Mouse (Mus musculus) stomach, embryonic 15.5 days (tissue): ENCODE measurements around the gene Haus4. TPM values are rescaled to one million over a fixed set of nuclear protein-coding genes. Genes with fewer than 3 reads are reported as not detected.

Experiments used
- ATAC-seq: fragments of 200-750 bp; cut with Nextera tagmentation; 2 replicates; pipeline ENCODE4 v1.8.0; 2017; ENCODE audit warnings: low read depth, moderate number of reproducible peaks, moderate TSS enrichment; ENCODE audit not compliant: insufficient read depth, low FRiP score
- H3K27ac ChIP-seq: fragments of 300-500 bp; sonication (generic); 2 replicates; pipeline ENCODE4 v1.5.1; 2015; ENCODE audit warnings: mild to moderate bottlenecking, inconsistent platforms
- H3K27me3 ChIP-seq: fragments of 300-500 bp; sonication (generic); replicated peaks from 2 replicates; pipeline ENCODE4 v1.6.1; 2015; ENCODE audit warnings: inconsistent platforms
- H3K36me3 ChIP-seq: fragments of 300-500 bp; sonication (generic); 2 replicates; pipeline ENCODE4 v1.6.1; 2015; ENCODE audit warnings: inconsistent platforms
- H3K4me1 ChIP-seq: fragments of 300-500 bp; sonication (generic); 2 replicates; pipeline ENCODE4 v1.6.1; 2015; ENCODE audit warnings: inconsistent platforms
- H3K4me2 ChIP-seq: fragments of 300-500 bp; sonication (generic); 2 replicates; pipeline ENCODE4 v1.6.1; 2015; ENCODE audit warnings: mild to moderate bottlenecking, inconsistent platforms
- H3K4me3 ChIP-seq: fragments of 300-500 bp; sonication (generic); replicated peaks from 2 replicates; pipeline ENCODE4 v1.5.1; 2015; ENCODE audit warnings: inconsistent platforms
- H3K9ac ChIP-seq: fragments of 300-500 bp; sonication (generic); 2 replicates; pipeline ENCODE4 v1.6.1; 2015; ENCODE audit warnings: inconsistent platforms
- H3K9me3 ChIP-seq: fragments of 300-500 bp; sonication (generic); 2 replicates; pipeline ENCODE4 v1.6.1; 2016; ENCODE audit warnings: inconsistent platforms
- WGBS: fragments of 180-500 bp; shearing (Covaris S2); methylation state at CpG from one replicate; pipeline ENCODE4 v1.1.7; 2015; 5-methylcytosine and 5-hydroxymethylcytosine counted together
- polyA plus RNA-seq: library from polyadenylated mRNA; unstranded; fragments of >200 nt; fragmentation: Nextera tagmentation; extraction: Ambion mirVana; gene quantifications from 2 replicates; pipeline ENCODE4 v1.2.1, GENCODE M21; 2015

Gene Haus4
- polyA plus RNA-seq: 48.3 and 49.3 TPM in 2 replicates

- H3K9me3 ChIP-seq: no peaks in the 10 kb centered on the region
- peak within 1 kb of the TSS; percentile 88 for H3K4me2 ChIP-seq
- H3K9ac ChIP-seq: peak within 1 kb of the TSS; percentile 62
- no peaks in the 10 kb centered on the region for H3K27me3 ChIP-seq
- peak within 1 kb of the TSS; percentile 92 for H3K27ac ChIP-seq
- 0 out of 2 replicates have a peak, but pooled peaks cover 5% of the 10 kb centered on the region for H3K36me3 ChIP-seq
- peak within 1 kb of the TSS; percentile 67 for H3K4me3 ChIP-seq
- 0 out of 2 replicates have a peak, but pooled peaks cover 3% of the 10 kb centered on the region for H3K4me1 ChIP-seq
- under 1% methylated on average over 76 of the region's 76 CpGs for WGBS
- ATAC-seq: peak; percentile 96
Measured at GRCm38 (mm10) chr14:54553975-54554769, at the start of gene Haus4. Gene Haus4 (minus strand): TSS chr14:54554616.

GRCm38 (mm10) chr14:54603686-54604085 is 49.3 kb upstream of the Haus4 start:
- no peaks in the 10 kb centered on the region for H3K27me3 ChIP-seq
- 81% methylated on average over 8 of the region's 8 CpGs for WGBS
- no peak for ATAC-seq
- no peaks in the 10 kb centered on the region for H3K36me3 ChIP-seq
- no peaks in the 10 kb centered on the region for H3K9me3 ChIP-seq
- H3K4me3 ChIP-seq: peak overlapping the region; percentile 59
- peaks cover 4% of the 10 kb centered on the region; the same call in 1 of the 2 replicates for H3K4me1 ChIP-seq
- H3K9ac ChIP-seq: no peak overlapping the region
- H3K27ac ChIP-seq: peak overlapping the region; percentile 42; the same call in 1 of the 2 replicates
- peak overlapping the region; percentile 53 for H3K4me2 ChIP-seq

GRCm38 (mm10) chr14:54603038-54603654 is 48.7 kb upstream of the Haus4 start:
- H3K27me3 ChIP-seq: no peaks in the 10 kb centered on the region
- peak overlapping the region; percentile 58; the same call in 1 of the 2 replicates for H3K9ac ChIP-seq
- H3K4me3 ChIP-seq: peak overlapping the region; percentile 59
- H3K4me1 ChIP-seq: peaks cover 4% of the 10 kb centered on the region; the same call in 1 of the 2 replicates
- peak overlapping the region; percentile 93 for H3K27ac ChIP-seq
- H3K4me2 ChIP-seq: peak overlapping the region; percentile 53
- H3K36me3 ChIP-seq: no peaks in the 10 kb centered on the region
- no peaks in the 10 kb centered on the region for H3K9me3 ChIP-seq
- WGBS: under 1% methylated on average over 46 of the region's 46 CpGs
- ATAC-seq: peak; percentile 98

DNA sequence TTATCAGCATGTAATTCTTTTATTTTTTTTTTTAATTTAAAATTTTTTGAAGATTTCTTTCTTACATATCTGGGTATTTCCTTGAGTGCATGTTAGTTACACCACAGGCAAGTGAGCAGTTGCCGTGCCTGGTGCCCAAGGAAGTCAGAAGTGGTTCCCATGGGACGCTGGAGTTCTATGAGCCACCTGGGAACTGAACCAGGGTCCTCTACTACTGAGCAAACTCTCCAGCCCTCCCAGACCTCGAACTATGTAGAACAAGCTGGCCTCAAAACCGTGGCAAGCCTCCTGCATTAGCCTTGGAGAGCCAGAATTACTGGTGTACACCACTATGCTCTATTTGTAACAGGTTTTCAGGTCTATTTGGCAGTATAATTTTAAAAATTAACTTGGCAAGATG is 48.2 kb upstream of the Haus4 start:
- WGBS: 38% methylated on average over 4 of the region's 4 CpGs
- H3K4me1 ChIP-seq: peaks cover 4% of the 10 kb centered on the region; the same call in 1 of the 2 replicates
- no peak for ATAC-seq
- H3K4me2 ChIP-seq: peak overlapping the region; percentile 53
- no peaks in the 10 kb centered on the region for H3K27me3 ChIP-seq
- H3K9ac ChIP-seq: peak overlapping the region; percentile 58; the same call in 1 of the 2 replicates
- H3K27ac ChIP-seq: peak overlapping the region; percentile 93
- no peaks in the 10 kb centered on the region for H3K36me3 ChIP-seq
- H3K9me3 ChIP-seq: no peaks in the 10 kb centered on the region
- H3K4me3 ChIP-seq: peak overlapping the region; percentile 59

DNA sequence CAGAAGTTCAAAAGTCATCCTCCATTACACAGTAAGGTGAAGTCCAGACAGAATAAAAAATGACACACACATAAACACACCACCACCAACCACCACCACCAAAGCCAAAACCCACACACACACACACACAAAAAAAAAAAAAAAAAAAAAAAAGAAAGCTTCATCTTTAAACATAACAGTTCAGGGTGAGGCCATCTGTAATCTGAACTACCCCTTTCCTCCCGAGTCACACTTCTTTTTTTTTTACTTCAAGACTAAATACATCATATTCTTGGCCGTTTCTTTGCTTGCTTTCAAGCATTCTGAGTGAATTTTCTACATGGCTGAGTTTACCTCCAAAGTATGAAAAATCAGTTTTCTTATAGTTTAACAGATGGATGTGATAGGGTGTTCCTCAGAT is 47.2 kb upstream of the Haus4 start:
- H3K27ac ChIP-seq: no peak overlapping the region
- WGBS: 36% methylated on average over 2 of the region's 2 CpGs
- no peaks in the 10 kb centered on the region for H3K9me3 ChIP-seq
- H3K4me3 ChIP-seq: no peak overlapping the region
- H3K27me3 ChIP-seq: no peaks in the 10 kb centered on the region
- H3K9ac ChIP-seq: no peak overlapping the region
- ATAC-seq: no peak
- no peaks in the 10 kb centered on the region for H3K36me3 ChIP-seq
- no peak overlapping the region for H3K4me2 ChIP-seq
- H3K4me1 ChIP-seq: peaks cover 4% of the 10 kb centered on the region; the same call in 1 of the 2 replicates

DNA sequence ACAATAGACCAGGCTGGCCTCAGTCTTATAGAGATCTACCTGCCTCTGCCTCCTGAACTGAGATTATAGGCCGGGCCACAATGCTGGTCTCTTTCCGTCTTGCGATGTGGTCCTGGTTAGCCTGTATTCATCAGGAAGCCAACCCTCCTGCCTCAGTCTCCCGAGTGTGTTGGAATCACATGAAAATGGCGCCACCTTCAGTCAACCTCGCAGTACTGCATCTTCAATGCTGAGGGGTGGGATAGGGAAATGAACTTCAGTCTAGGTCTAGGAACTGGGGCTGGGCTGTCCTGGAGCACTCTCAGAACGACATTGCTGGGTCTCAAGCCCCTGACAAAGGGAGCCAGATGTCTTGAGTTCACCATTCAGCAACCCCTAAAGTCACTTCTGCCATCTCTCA is 42.7 kb upstream of the Haus4 start:
- Histone ChIP-seq H3K27me3 (no peaks in the 10 kb centered on the region), H3K4me3 (no peak overlapping the region), H3K9ac (no peak overlapping the region), H3K4me2 (no peak overlapping the region), H3K9me3 (no peaks in the 10 kb centered on the region), H3K36me3 (0 out of 2 replicates have a peak, but pooled peaks cover 3% of the 10 kb centered on the region), H3K27ac (no peak overlapping the region), H3K4me1 (no peaks in the 10 kb centered on the region)
- 75% methylated on average over 7 of the region's 7 CpGs for WGBS
- no peak for ATAC-seq

DNA sequence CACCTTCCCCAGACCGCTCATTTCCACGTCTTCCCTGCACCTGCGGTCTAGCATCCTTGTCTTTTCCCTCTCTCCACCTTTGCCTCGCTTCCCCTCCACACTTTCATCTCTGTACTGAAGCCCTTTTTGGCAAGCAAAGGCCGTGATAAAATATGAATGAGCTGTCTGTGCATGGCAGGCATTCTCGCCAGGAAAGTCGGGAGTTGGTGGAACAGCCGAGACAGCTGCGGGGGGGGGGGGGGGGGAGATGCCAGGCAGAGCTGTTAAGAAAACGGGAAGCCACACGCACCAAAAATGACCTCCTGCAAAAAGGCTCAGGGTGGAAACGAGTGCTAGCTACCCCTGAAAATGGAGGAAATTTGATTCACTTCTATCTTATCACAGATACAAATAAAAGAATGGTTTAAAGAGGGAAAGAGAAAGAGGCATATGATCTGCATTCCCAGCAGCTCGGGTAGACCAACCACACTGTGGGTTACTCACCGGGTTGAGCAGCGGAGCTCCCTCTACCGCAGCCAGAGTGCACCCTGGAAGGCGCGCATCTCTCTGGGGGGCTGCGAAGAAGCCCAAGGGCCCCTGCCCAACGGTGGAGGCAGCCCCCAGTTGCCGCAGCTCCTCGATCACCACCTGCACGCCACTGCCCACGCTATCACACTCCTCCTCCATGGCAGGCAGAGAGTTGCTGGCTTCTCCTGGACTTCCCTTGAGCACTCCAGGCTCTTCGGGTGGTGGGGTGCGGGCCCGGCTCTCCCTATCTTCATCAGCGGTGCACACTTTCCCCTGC is 40.4 kb upstream of the Haus4 start:
- H3K4me3 ChIP-seq: no peak overlapping the region
- 69% methylated on average over 28 of the region's 28 CpGs for WGBS
- H3K9me3 ChIP-seq: no peaks in the 10 kb centered on the region
- no peak for ATAC-seq
- H3K4me2 ChIP-seq: no peak overlapping the region
- no peak overlapping the region for H3K9ac ChIP-seq
- H3K27ac ChIP-seq: no peak overlapping the region
- 0 out of 2 replicates have a peak, but pooled peaks cover 3% of the 10 kb centered on the region for H3K36me3 ChIP-seq
- H3K4me1 ChIP-seq: no peaks in the 10 kb centered on the region
- no peaks in the 10 kb centered on the region for H3K27me3 ChIP-seq

DNA sequence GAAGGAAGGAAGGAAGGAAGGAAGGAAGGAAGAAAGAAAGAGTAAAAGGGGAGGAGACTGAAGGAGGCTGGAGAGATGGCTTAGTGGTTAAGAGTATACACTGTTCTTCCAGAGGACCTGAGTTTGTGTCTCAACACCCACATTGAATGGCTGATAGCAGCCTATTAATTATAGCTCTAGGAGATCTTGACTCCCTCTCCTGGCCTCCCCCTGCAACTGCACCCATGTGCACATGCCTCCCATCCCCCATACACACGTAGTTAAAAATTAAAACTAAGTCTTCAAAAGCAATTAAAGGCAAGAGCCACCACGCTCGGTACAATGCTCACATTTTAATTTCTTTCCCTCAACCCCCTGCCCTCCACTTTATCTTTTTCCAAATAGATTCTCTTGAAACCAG is 39.6 kb upstream of the Haus4 start:
- no peak overlapping the region for H3K9ac ChIP-seq
- H3K27me3 ChIP-seq: no peaks in the 10 kb centered on the region
- no peak overlapping the region for H3K4me3 ChIP-seq
- H3K27ac ChIP-seq: no peak overlapping the region
- no peaks in the 10 kb centered on the region for H3K9me3 ChIP-seq
- WGBS: 95% methylated on average over 3 of the region's 3 CpGs
- 0 out of 2 replicates have a peak, but pooled peaks cover 3% of the 10 kb centered on the region for H3K36me3 ChIP-seq
- ATAC-seq: no peak
- H3K4me1 ChIP-seq: no peaks in the 10 kb centered on the region
- H3K4me2 ChIP-seq: no peak overlapping the region

DNA sequence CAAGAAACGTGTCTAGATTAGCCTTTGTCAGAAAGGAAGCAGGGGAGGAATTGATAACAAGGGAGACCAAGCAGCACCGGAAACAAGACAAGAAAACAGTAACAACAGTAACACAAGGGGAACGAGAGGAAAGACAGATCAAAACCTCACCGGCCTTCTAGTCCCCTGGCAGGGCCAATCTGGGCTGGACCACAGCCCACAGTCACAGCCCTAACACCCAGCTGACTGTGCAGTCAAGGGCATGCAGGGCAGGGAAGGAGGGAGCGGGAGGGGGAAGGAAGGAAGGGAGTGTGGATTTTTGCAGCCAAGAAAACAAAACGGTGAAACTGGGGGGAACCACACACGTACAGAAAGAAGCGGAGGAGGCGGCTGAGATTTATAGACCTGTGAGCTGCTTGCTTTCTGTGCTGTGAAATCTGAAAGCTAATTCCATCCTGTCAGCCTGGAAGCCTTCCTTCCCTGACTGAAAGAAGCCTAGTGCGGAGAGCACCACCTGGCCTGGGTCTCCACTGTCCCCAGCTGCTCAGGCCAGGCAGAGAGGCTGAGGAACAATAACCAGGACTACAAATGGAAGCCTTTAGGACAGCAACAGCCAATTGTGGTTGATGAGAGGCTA is 38.0 kb upstream of the Haus4 start:
- 47% methylated on average over 10 of the region's 10 CpGs for WGBS
- H3K9me3 ChIP-seq: no peaks in the 10 kb centered on the region
- no peak overlapping the region for H3K9ac ChIP-seq
- 0 out of 2 replicates have a peak overlapping the region, but pooled peaks have one; percentile 10 for H3K27ac ChIP-seq
- H3K27me3 ChIP-seq: no peaks in the 10 kb centered on the region
- H3K4me2 ChIP-seq: no peak overlapping the region
- 0 out of 2 replicates have a peak, but pooled peaks cover 3% of the 10 kb centered on the region for H3K36me3 ChIP-seq
- no peak; the same call in 1 of the 2 replicates for ATAC-seq
- no peaks in the 10 kb centered on the region for H3K4me1 ChIP-seq
- no peak overlapping the region for H3K4me3 ChIP-seq

DNA sequence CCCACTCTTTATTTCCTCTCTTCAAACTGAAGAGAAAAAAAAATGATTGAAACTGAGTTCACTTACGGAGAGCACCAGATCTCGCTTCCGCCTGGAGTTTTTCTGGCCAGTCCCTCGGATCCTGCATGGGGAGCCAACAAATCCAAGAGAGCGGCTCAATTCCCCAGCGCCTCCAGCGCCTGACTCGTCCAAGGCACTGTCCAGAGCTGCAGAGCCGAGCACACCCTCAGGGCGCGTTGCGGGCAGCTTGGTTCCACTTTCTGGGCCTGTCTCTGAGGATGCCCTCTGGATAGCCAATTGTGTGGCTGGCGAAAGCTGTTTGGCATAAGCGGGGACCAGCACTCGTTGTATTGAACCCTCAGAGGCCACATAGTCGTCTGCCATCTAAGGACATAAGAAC is 36.6 kb upstream of the Haus4 start:
- Histone ChIP-seq H3K9me3 (no peaks in the 10 kb centered on the region), H3K27ac (no peak overlapping the region), H3K9ac (no peak overlapping the region), H3K4me1 (no peaks in the 10 kb centered on the region), H3K36me3 (0 out of 2 replicates have a peak, but pooled peaks cover 3% of the 10 kb centered on the region), H3K4me2 (no peak overlapping the region), H3K27me3 (no peaks in the 10 kb centered on the region), H3K4me3 (no peak overlapping the region)
- no peak for ATAC-seq
- WGBS: 96% methylated on average over 16 of the region's 16 CpGs
